Mouse (Mus musculus): ENCODE measurements around the gene Pfdn2.

GRCm38 (mm10) chr1:171309321-171309720, 36.1 kb upstream of the Pfdn2 start:
- no peak for TF ChIP-seq CTCF (IDR thresholded peaks at IDR 0.05)
- TF ChIP-seq EP300 (IDR thresholded peaks at IDR 0.05), result 0 out of 2 replicates have a peak, but pooled peaks have one; percentile 27
